Mouse (Mus musculus): ENCODE data around the gene Hspb2.

DNA sequence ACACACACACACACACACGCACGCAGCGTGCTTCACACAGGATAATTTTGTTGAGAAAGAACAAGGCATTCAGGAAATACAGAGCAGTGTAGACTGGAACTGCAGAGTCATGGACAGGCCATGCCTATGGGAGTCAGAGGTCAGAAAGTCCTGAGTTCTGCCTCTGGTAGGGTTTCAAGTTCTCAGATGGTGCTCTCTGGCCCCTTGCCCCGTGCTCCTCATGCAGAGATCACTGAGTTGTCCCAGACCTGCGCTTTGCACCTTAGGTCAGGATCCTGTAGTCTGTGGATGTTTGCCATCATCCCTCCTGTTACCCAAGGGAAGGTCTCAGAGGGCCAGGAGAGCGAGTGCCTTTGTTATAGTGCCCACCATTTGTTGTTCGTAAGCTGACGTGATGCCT lies 44.6 kb upstream of the Hspb2 start:
- TF ChIP-seq CTCF (IDR thresholded peaks at IDR 0.05; ENCODE audit: insufficient read depth, low read depth, low read length) (no peak), POLR2A (IDR thresholded peaks at IDR 0.05; ENCODE audit: insufficient read depth, low read depth, low read length) (no peak)

All from olfactory bulb, adult 2 months (tissue).